Mouse (Mus musculus) MEL-GATA-1-ER (cell line): ENCODE data around the gene Tspan11.

ENCODE experiments used
- DNase-seq: peaks from one replicate; pipeline ENCODE4 v3.0.0-alpha.2; 2012; ENCODE audit warnings: low read depth; ENCODE audit errors: extremely low read depth

Tspan11 gene

DNA sequence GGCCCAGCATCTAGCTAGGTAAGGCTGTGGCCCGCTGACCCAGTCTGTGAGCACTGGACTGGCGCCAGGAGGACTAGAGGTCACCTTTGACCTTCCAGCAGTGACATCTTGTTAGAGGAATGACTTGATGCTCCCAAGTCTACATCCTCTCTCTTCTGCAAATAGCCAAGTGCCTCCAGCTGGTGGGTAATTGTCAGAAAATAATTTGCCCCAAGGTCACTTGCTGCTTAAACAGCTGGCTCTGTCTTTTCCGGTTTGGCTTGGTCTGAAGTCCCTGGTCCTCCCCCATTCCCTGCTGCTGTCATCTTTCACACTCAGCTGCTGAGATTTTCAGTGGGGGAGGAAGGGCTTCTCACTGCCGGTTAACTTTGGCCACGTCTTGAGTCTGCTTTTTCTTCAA is 45.3 kb downstream of the Tspan11 start:
- DNase-seq: no peak

DNA sequence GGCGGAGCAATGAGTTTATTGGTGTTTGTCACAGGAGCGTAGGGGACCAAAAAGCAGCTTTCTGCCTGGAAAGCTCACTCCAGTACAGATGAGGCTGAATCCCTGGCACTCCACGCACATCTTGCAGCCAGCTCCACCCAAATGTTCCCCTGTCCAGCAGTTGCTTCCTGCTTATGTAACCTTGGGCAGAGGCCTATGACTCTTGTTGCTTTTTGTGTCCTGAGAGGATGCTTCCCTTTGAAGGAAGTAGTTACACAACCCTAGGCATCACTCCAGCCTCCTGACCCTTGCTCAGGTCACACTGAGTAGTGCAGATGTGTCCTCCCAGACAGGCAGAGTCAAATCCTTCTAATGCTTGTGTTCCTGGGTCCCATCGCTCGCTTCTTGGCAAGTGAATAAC is 46.5 kb downstream of the Tspan11 start:
- DNase-seq: no peak

DNA sequence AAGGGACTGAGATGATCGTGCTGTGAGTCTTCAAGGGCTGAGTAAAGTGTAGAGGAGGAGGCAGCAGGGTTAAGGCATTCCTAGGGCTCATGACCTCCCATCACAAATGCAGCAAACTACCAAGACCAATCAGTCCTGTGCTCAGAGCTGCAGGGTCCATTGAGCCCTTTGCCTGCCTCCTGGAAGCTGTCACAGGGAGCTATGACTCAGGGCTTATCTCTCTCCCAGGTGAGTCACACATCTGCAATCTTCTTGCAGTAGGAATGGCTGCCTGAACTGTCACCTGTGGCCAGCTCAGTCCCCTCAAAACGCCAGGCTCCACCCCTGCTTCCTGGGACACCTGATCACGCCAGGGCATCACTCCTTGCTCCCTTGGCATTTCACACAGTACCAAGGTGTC is 47.7 kb downstream of the Tspan11 start:
- no peak for DNase-seq

DNA sequence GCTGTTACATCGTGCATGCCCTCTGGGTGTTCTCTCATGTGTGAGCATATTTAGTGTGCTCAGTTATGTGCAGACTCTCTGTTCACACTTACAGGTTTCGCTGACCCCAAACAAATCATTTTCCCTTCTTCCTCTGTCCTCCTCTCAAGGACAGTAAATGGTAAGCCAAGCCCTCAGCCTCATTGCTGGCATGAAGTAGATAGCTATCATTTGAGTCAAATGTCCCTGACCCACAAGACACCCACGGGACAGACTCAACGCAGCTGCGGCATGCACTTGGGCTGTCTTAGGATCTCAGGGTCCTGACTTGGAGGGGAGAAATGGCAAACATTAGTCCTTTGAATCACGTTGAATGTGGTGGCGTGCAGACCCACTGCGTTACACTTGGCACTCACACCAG is 55.0 kb downstream of the Tspan11 start:
- no peak for DNase-seq

DNA sequence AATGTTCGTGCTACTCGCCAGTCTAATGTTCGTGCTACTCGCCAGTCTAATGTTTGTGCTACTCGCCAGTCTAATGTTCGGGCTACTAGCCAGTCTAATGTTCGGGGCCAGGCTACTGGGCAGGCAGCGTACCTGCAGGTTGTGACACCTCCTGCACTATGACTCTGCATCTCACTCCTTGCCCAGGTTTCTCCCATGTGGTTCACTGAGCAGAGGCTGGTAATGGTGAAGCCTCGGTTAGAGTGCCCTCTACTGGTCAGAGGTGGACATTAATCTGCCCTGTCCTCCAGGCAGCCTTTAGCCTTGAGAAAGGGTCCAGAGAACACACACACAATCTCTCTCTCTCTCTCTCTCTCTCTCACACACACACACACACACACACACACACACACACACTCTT is 58.3 kb downstream of the Tspan11 start:
- DNase-seq: no peak

DNA sequence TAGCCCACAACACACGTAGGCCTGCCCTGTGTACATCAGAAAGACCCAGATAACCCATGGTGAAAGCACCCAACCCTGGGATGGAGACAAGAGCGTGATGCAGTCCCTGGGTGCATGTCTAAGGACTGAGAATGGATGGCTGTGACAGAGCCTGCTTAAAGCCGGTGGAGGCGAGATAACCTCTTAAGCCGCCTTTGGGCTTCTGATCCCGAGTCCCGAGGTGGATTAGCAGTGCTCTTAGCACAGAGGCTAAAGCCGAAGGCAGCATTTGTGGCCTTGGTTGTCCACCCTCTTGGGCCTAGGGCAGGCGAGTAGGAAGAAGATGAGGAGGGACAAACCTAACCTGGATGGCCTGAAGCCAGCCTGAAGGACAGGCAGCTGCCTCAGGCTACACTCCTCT is 61.3 kb downstream of the Tspan11 start:
- no peak for DNase-seq

DNA sequence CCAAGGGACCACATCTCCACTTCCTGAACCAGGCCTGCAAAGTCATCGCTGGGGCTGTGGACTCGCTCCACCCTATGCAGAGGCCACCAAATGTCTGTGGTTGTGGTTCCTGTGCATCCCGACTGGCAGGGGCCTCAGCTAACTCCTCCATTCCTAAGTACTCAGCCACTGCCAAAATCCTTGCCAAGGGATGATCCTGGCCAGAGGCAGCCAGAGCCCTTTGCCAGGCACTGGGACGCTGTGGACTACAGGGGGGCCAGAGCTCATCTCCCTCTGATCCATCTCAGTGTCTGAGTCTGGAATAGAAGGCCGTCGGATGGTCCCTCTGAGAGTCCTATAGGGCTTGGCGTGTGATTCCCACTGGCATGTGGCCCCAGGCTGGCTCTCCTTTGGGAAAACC is 62.5 kb downstream of the Tspan11 start:
- no peak for DNase-seq

DNA sequence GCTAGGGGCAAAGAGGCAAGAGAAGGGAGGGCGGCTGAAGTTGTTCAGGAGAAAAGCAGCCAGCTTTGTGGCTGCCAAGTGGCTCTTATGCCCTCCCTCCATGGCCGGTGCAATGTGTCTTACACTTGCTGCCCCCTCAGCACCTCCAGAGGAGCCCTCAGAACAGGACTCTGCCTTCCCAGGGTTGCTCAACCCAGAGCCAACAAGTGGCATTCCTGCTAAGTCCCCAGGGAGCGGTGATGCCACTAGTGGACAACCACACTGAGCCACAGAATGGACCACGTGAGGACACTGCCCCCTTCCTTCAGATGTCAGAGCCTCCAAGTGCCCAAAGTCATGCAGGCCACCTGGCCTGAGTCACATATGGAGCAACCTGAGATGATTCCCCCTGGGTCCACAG is 65.7 kb downstream of the Tspan11 start:
- no peak for DNase-seq

DNA sequence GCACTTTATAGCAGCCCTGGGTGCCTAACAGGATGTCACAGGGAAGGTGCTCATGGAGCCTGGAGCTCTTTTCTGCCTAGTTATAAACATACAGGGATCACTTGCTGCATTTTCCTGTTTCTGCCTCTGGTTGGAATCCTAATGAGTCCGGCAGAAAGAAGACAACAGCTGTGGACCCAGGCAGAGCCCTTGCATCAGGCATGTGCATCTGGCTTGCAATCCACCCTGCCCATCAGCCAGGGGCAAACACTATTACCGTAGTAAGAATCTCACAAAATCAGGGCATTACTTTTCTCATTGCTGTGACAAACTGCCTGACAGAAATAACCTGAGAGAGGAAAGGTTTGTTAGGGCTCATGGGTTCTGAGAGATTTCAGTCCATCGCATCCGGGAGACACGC is 68.8 kb downstream of the Tspan11 start:
- DNase-seq: no peak

DNA sequence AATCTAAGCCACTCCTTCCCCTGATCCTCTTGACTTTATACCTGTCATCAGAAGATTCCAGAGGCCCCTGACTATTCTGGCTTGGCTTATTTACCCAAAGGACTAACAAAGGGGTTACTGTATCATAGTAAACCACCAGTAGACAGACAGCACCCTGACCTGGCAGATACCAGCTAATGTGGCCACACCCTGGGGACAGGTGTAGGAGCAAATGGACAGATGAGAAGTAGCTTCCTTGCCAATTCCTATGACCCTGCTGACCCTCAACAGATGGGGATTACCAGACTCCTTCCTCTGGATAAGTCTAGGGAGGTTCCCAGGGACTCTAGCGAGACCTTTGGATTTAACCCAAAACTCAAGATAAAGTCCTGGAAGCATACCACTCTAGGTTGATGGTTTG is 72.8 kb downstream of the Tspan11 start:
- DNase-seq: no peak

DNA sequence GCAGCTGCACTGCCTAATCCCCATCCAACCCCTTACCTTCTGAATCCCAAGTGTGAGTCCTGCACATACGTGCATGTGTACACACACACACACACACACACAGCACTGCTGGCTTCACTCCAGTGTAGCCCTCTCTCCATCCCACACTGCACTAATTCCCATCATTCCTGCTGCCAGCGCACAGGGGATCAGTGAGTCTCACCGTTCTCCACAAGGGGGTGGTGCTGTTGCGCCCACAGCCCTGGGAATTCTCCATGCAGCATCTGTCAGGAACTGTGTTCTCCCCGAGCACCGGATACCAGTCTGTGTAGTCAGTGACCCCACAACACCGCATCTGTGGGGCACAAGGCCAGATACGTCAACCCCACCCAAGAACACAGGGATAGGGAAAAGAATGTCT is 78.1 kb downstream of the Tspan11 start:
- DNase-seq: no peak

DNA sequence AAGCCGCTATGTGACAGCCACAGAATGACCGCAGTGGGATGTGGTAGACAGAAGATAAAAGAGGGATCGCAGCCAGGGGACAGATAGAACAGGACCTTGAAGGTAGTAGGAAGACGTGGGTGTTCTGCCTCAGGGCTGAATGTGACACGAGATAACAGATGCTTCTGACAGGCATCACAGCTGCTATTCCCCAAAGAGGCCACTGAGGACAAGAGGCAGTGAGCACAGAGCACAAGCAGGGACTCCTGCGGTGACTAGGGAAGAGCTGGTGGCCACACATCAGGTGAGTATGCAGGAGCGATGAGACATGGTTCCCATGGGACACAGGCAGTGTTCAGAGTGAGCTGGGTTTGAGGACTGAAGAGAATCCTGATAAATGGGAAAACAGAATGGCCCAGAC is 82.3 kb downstream of the Tspan11 start:
- no peak for DNase-seq

DNA sequence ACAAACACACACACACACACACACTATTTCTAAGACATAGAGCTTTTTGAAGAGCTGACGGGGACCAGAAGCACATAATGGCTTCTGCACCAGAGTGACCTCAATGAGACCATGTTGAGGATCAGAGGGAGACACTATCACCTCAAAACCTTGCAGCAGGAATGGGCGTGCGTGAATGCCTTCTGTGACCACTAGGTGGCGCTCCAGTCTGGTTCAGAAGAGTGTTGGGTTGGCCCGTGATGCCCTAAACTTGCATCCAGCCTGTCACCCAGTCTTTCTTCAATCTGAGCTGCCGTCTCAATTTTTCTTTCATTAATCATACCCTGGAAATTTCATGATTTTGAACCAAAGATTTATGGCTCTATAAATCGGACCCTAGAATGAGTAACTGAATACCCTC is 82.7 kb downstream of the Tspan11 start:
- DNase-seq: no peak

DNA sequence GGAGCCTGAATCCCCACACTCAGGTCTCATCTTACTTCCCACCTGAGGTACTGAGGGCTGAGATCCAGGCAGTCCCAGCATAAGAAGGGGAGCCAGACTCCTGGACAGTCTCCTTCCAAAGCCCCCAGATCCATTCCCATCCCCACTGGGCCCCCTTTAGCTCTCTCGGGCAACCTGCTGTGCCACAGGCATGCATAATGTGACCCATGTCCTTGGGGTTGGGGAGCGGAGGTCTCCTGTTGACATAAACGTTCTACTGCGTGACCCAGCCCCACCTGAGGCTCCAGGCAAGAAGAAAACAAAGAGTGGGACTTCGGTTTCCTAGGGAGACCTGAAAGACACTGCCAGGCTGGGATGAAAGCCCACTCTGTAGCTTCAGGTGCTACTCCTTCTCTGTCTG is 83.5 kb downstream of the Tspan11 start:
- DNase-seq: no peak

DNA sequence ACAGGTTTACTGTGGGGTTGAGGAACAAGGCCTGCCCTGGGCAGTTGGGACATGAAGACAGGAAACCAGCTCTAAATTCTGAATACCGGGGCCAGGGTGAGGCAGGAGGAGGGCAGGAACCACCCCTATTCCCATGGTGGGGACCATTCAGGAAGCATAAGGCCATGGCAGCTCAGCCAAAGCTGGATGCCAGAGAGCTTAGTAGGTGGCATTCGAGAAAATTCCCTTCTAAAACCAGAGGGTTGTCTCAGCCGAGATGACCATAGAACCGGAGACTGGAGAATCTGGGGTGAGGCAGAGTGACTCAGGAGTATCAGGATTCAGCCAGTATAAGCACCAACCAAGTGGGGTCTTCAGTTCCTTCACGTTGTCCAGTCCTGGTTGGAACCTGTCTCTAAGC is 84.5 kb downstream of the Tspan11 start:
- DNase-seq: no peak

DNA sequence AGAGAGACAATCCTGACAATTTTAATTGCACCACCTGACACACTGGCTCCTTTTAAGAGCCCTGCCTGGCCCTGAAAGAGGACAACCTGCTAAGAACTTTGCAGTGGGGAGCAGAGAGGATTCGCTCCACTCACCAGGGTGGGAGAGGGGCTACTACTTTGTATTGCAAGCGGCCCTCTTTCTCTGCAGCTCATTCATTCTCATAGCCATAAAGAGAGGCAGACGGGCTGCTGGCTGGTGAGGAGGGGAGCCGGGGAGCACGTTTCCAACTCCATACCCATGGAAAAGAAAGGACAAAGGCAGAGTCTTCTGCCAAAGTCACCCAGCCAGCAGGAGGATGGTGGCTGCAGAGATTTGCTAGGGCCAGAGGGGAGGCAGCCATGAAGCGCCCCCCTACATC is 86.2 kb downstream of the Tspan11 start:
- no peak for DNase-seq

DNA sequence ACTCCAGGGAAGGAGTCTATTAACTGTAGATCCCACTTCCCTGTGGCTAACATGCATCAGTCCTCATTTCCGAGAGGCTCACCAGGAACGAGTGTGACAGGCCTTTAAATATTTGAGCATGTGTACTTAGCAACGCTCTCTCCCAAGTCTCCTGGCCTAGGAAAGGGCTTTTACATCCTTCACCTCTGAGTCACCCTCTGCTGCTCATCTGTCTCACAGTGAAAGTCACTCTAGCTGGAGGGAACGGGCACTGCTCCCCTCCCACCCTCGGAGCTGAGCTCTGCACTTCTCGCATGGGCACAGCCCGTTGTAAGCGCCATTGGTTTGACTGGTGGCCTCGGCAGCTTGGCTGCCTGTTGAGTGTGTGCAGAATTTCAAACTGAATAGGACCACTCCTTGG is 86.6 kb downstream of the Tspan11 start:
- DNase-seq: no peak

DNA sequence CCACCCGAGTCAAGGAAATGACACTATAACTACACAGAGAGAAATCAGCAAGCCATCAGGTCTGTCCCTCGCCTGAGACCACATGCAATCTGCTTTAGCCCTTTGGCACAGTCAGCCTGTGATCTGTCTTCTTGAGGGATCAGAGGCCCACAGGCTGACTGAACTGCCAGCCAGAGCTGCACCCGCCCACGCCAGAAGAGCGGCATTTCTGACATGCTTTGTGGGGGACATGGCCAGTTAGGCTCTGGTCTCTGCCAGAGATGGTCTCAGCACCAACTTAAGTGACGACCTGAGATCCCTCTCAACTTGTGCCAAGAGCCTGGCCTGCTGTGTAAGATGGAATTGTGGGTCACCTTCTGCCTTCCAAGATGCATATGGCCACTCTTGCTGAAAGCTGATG is 89.3 kb downstream of the Tspan11 start:
- DNase-seq: no peak

DNA sequence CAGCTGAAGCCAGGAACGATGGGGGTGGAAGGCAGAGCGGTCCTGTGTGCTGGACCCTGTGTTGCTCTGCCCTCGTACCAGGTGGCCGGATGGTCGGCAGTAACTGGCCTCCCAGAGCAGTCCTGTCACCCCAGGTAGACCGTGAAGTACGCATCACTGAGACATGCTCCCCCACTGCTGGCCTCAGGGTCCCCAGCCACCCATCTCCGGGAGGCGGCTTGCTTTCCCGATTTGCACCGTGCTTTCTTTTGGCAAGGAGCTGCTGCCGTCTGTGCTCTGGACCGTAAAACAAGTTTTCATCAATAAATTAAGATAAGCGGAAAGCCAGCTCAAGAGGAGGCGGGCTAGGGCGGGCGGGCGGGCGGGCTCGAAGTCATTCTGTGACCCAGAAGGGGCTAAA is 91.6 kb downstream of the Tspan11 start:
- no peak for DNase-seq

DNA sequence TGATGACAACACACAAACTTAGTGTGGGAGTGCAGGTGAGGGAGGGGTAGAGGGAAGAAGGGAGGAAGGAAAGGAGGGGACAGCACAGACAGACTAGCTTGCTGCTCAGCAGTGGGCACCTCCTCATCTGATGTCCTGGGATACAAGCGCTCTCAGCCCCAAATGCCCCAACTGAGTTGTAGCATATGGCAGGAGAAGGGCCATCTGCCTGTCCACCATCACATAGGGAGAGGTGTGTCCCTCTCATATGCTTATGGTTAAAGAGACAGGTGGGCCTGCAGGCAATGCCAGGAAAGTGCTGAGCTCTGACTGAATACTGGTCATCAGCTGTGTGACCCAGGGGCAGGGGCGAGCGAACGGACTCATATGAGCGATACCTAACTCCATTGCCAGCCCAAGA is 92.4 kb downstream of the Tspan11 start:
- DNase-seq: no peak

DNA sequence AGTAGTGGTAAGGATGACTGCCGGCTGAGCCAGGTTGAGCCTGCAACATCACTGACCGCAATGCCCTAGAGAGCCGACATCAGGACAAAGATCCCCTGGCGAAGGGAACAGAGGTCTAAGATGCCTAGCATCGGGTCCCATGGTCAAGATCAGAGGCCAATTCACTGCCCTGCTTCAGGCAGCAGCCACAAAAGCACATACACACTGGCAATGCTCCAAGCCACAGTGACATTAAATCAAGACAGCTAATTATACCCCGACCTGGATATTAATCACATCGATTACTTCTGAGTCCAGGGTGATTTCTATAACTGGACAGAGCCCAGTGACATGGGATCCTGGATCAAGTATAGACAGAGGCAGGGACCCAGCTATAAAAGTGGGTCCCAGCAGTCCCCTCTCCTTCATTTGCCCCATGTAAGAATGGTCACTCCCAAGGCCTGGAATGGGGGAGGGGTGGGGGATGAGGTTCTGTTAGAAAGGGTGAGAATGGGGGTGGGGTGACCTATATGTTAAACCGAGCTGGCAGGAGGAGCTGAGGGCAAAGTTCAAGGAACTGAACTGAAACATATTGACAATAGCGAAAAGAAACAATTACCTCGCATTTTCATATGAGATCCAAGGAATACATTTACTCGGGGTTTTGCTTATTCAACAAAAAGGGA is 93.1 kb downstream of the Tspan11 start:
- DNase-seq: no peak

DNA sequence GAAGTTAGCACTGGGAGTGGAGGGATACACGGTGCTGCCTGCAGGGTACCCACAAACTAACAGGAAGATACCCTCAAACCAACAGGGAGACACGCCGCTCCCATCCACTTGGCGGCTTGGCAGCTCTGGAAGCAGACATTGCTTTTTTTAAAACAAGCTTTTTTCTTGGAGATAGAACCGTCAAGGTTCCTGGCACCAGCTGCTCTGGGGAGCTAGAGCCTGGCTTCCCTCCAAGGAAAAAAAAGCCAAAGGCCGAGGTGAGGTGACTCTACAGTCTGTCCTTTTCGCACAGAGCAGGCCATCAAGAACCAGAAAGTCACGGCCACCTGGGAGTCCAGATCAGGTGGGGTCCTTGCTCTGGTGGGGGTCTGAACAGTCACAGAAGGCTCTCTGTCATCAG is 93.8 kb downstream of the Tspan11 start:
- no peak for DNase-seq

DNA sequence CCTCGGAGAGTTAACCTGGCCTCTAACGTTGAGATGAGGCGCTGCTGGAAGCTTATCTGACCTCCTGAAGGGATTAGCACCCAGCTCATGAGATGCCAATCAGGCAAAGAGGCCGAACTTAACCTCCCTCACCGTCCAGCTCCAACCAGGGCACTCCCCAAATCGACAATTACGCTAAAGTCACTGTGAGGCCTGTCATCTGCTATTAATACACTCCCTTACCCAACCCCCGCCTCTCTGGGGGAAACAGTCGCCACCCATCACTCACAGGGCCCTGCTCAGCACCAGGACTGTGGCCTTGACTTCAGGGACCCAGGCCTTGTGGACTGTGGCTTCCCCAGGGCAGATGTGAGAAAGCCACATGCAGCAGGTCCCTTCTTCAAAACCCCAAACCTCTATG is 99.0 kb downstream of the Tspan11 start:
- no peak for DNase-seq

DNA sequence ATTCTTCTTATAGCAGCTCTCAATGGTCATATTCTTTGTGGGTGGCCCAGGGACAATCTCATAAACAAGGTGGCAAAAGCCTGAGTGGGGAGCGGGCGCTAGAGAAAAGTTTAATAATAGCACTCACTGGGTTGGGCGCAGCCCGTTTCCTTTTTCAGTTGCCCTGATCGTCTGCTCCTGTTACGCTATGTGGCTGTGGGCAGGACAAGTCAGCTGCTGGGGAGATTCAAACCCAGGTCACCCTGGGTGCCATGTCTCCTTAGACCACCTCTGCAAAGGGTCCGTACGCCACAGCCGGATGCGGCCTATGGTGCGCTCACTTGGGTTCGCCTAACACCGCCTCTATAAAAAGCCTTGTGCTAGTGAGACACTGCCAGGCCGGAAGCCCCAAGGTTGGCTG is 100.0 kb downstream of the Tspan11 start:
- DNase-seq: no peak
